Mouse (Mus musculus) hindbrain, postnatal 0 days (tissue): ENCODE data around the gene Car11. TPM values are rescaled to one million over a fixed set of nuclear protein-coding genes. Genes with fewer than 3 reads are reported as not detected.

Source experiments
- ATAC-seq: fragments of 200-750 bp; cut with Nextera tagmentation; 2 replicates; pipeline ENCODE4 v1.8.0; 2017; ENCODE audit warnings: mild to moderate bottlenecking, moderate TSS enrichment, moderate library complexity
- DNase-seq: peaks from one replicate; pipeline ENCODE4 v3.0.0-alpha.2; 2015; ENCODE audit warnings: low spot score
- H3K27ac ChIP-seq: fragments of 300-500 bp; sonication (generic); 2 replicates; pipeline ENCODE4 v1.5.1; 2014; ENCODE audit warnings: mild to moderate bottlenecking
- H3K27me3 ChIP-seq: fragments of 300-500 bp; sonication (generic); 2 replicates; pipeline ENCODE4 v1.6.1; 2014; ENCODE audit warnings: low read length, mixed read lengths; ENCODE audit not compliant: insufficient read depth
- H3K36me3 ChIP-seq: fragments of 300-500 bp; sonication (generic); 2 replicates; pipeline ENCODE4 v1.6.1; 2014; ENCODE audit warnings: low read length, mixed read lengths; ENCODE audit not compliant: insufficient read depth
- H3K4me1 ChIP-seq: fragments of 300-500 bp; sonication (generic); 2 replicates; pipeline ENCODE4 v1.6.1; 2014; ENCODE audit warnings: antibody characterized with exemption, low read length, mixed read lengths; ENCODE audit not compliant: insufficient read depth
- H3K4me2 ChIP-seq: fragments of 300-500 bp; sonication (generic); 2 replicates; pipeline ENCODE4 v1.6.1; 2014; ENCODE audit warnings: low read depth, mild to moderate bottlenecking, low read length, moderate library complexity, mixed read lengths
- H3K4me3 ChIP-seq: fragments of 300-500 bp; sonication (generic); 2 replicates; pipeline ENCODE4 v1.5.1; 2014; ENCODE audit warnings: low read length
- H3K9ac ChIP-seq: fragments of 300-500 bp; sonication (generic); replicated peaks from 2 replicates; pipeline ENCODE4 v1.6.1; 2014; ENCODE audit warnings: mild to moderate bottlenecking, low read length, moderate library complexity, mixed read lengths
- H3K9me3 ChIP-seq: fragments of 300-500 bp; sonication (generic); 2 replicates; pipeline ENCODE4 v1.6.1; 2016; ENCODE audit warnings: low read length, mixed read lengths
- CTCF ChIP-seq: IDR thresholded peaks from 2 replicates; pipeline ENCODE4 v1.5.1; 2016; ENCODE audit warnings: antibody characterized with exemption, control low read depth, low read depth
- WGBS: fragments of 180-500 bp; shearing (Covaris S2); extraction: QIAGEN DNeasy Blood & Tissue Kit; methylation state at CpG from one replicate; pipeline ENCODE4 v1.1.7; 2014; 5-methylcytosine and 5-hydroxymethylcytosine counted together
- polyA plus RNA-seq: library from polyadenylated mRNA; unstranded; fragments of >200 nt; fragmentation: Nextera tagmentation; extraction: Ambion mirVana; gene quantifications from 2 replicates; pipeline ENCODE4 v1.2.1, GENCODE M21; 2015
- total RNA-seq: library from RNA; depleted of rRNA; stranded (reverse); fragments of >200 nt; gene quantifications from 2 replicates; pipeline ENCODE4 v1.2.3, GENCODE M21; 2014

The Car11 gene
- total and polyA plus RNA-seq, 2 experiments from 2014 or later: 76.9 to 89.4 TPM

GRCm38 (mm10) chr7:45689800-45690199, 9.8 kb upstream of the Car11 start:
- Histone ChIP-seq H3K27ac (no peak overlapping the region), H3K4me1 (no peaks in the 10 kb centered on the region), H3K4me2 (no peak overlapping the region), H3K27me3 (no peaks in the 10 kb centered on the region), H3K9me3 (no peaks in the 10 kb centered on the region), H3K4me3 (no peak overlapping the region), H3K9ac (no peak overlapping the region), H3K36me3 (no peaks in the 10 kb centered on the region)
- no peak for DNase-seq
- WGBS: 73% methylated on average over 11 of the region's 11 CpGs
- no peak for ATAC-seq
- TF ChIP-seq CTCF: no peak

GRCm38 (mm10) chr7:45692364-45692763, 7.3 kb upstream of the Car11 start:
- H3K9me3 ChIP-seq: no peaks in the 10 kb centered on the region
- H3K4me2 ChIP-seq: no peak overlapping the region
- no peaks in the 10 kb centered on the region for H3K4me1 ChIP-seq
- H3K9ac ChIP-seq: no peak overlapping the region
- ATAC-seq: no peak
- no peaks in the 10 kb centered on the region for H3K36me3 ChIP-seq
- no peak overlapping the region for H3K27ac ChIP-seq
- DNase-seq: no peak
- 76% methylated on average over 2 of the region's 2 CpGs for WGBS
- H3K4me3 ChIP-seq: no peak overlapping the region
- no peaks in the 10 kb centered on the region for H3K27me3 ChIP-seq
- TF ChIP-seq CTCF: no peak

GRCm38 (mm10) chr7:45693921-45694591, 5.6 kb upstream of the Car11 start, which contains the start of gene Sec1:
TSS of gene Sec1 (minus strand) at chr7:45694402.
- 89% methylated on average over 50 of the region's 50 CpGs for WGBS
- Histone ChIP-seq H3K36me3 (no peaks in the 10 kb centered on the region), H3K9ac (no peak within 1 kb of the TSS), H3K4me2 (no peak within 1 kb of the TSS), H3K27ac (no peak within 1 kb of the TSS), H3K27me3 (no peaks in the 10 kb centered on the region), H3K4me3 (no peak within 1 kb of the TSS), H3K4me1 (no peaks in the 10 kb centered on the region), H3K9me3 (no peaks in the 10 kb centered on the region)
- DNase-seq (no peak), ATAC-seq (peak; percentile 36; the same call in 1 of the 2 replicates)
- no peak for TF ChIP-seq CTCF

GRCm38 (mm10) chr7:45695098-45695497, 4.5 kb upstream of the Car11 start:
- Histone ChIP-seq H3K4me1 (peaks cover 2% of the 10 kb centered on the region; the same call in 1 of the 2 replicates), H3K9ac (no peak overlapping the region), H3K9me3 (no peaks in the 10 kb centered on the region), H3K36me3 (no peaks in the 10 kb centered on the region), H3K27me3 (no peaks in the 10 kb centered on the region), H3K4me2 (no peak overlapping the region), H3K27ac (no peak overlapping the region), H3K4me3 (no peak overlapping the region)
- TF ChIP-seq CTCF: no peak
- DNase-seq (no peak), ATAC-seq (no peak)
- WGBS: 11% methylated on average over 6 of the region's 6 CpGs

GRCm38 (mm10) chr7:45697894-45698293, 1.7 kb upstream of the Car11 start:
- ATAC-seq (no peak), DNase-seq (no peak)
- no peak overlapping the region for H3K4me3 ChIP-seq
- no peaks in the 10 kb centered on the region for H3K36me3 ChIP-seq
- peaks cover 10% of the 10 kb centered on the region for H3K4me1 ChIP-seq
- no peak overlapping the region for H3K4me2 ChIP-seq
- WGBS: 89% methylated on average over 5 of the region's 7 CpGs
- no peak for TF ChIP-seq CTCF
- no peaks in the 10 kb centered on the region for H3K9me3 ChIP-seq
- no peaks in the 10 kb centered on the region for H3K27me3 ChIP-seq
- H3K9ac ChIP-seq: no peak overlapping the region
- no peak overlapping the region for H3K27ac ChIP-seq

- TF ChIP-seq CTCF: no peak
- Histone ChIP-seq H3K4me3 (peak overlapping the region; percentile 50), H3K9me3 (no peaks in the 10 kb centered on the region), H3K4me1 (peaks cover 22% of the 10 kb centered on the region), H3K27ac (peak overlapping the region; percentile 90), H3K36me3 (no peaks in the 10 kb centered on the region), H3K4me2 (peak overlapping the region; percentile 91), H3K27me3 (no peaks in the 10 kb centered on the region), H3K9ac (peak overlapping the region; percentile 71)
- ATAC-seq (no peak), DNase-seq (peak; percentile 88)
- WGBS: 2% methylated on average over 20 of the region's 20 CpGs
These were observed 815 bp downstream of the Car11 start for GRCm38 (mm10) chr7:45700301-45701015.

- peak overlapping the region; percentile 50 for H3K4me3 ChIP-seq
- peak overlapping the region; percentile 90; the same call in 1 of the 2 replicates for H3K27ac ChIP-seq
- no peak for ATAC-seq
- 30% methylated on average over 11 of the region's 11 CpGs for WGBS
- no peaks in the 10 kb centered on the region for H3K9me3 ChIP-seq
- no peak for DNase-seq
- H3K4me1 ChIP-seq: peaks cover 24% of the 10 kb centered on the region
- no peaks in the 10 kb centered on the region for H3K27me3 ChIP-seq
- no peaks in the 10 kb centered on the region for H3K36me3 ChIP-seq
- peak overlapping the region; percentile 45 for H3K9ac ChIP-seq
- TF ChIP-seq CTCF: no peak
- H3K4me2 ChIP-seq: peak overlapping the region; percentile 91
These were observed 1.4 kb downstream of the Car11 start for GRCm38 (mm10) chr7:45701072-45701471.
